Mouse (Mus musculus) 416B (cell line): Measurements from ENCODE around the gene Akr1a1.
"Not testable (repeated sequence)": the region's sequence is repeated elsewhere in the genome, so short reads cannot be mapped to it uniquely, and the experiment has no call there.

Experiments used
- DNase-seq: peaks from one replicate; pipeline ENCODE4 v3.0.0; 2011; ENCODE audit warnings: low read depth

Akr1a1 gene

GRCm38 (mm10) chr4:116650924-116651796, at the start of gene Akr1a1:
Gene Akr1a1 (minus strand): TSS chr4:116651680.
- peak; percentile 93 for DNase-seq

- DNase-seq: no peak
Measured at GRCm38 (mm10) chr4:116700964-116701363, 49.5 kb upstream of the Akr1a1 start.

- no peak for DNase-seq
Measured at GRCm38 (mm10) chr4:116698693-116699342, 47.3 kb upstream of the Akr1a1 start.

- no peak for DNase-seq
Measured at GRCm38 (mm10) chr4:116693785-116694184, 42.3 kb upstream of the Akr1a1 start.

- DNase-seq: no peak
Measured at GRCm38 (mm10) chr4:116692146-116692545, 40.7 kb upstream of the Akr1a1 start.

GRCm38 (mm10) chr4:116689309-116689876, 37.9 kb upstream of the Akr1a1 start:
- DNase-seq: no peak

GRCm38 (mm10) chr4:116687041-116687440, 35.6 kb upstream of the Akr1a1 start:
- no peak for DNase-seq

GRCm38 (mm10) chr4:116685402-116686061, 34.1 kb upstream of the Akr1a1 start, which contains the start of gene Prdx1:
Gene Prdx1 (plus strand): TSS chr4:116685544.
- DNase-seq: peak; percentile 94

GRCm38 (mm10) chr4:116684665-116685064, 33.2 kb upstream of the Akr1a1 start:
- DNase-seq: peak; percentile 38

GRCm38 (mm10) chr4:116683957-116684356, 32.5 kb upstream of the Akr1a1 start:
- DNase-seq: peak; percentile 44

GRCm38 (mm10) chr4:116680521-116680920, 29.0 kb upstream of the Akr1a1 start:
- not testable (repeated sequence) for DNase-seq

- DNase-seq: peak; percentile 47
Measured at GRCm38 (mm10) chr4:116679141-116679540, 27.7 kb upstream of the Akr1a1 start.

GRCm38 (mm10) chr4:116677808-116678207, 26.3 kb upstream of the Akr1a1 start:
- peak; percentile 75 for DNase-seq

- peak; percentile 58 for DNase-seq
Measured at GRCm38 (mm10) chr4:116676027-116676426, 24.5 kb upstream of the Akr1a1 start.

GRCm38 (mm10) chr4:116674761-116675160, 23.3 kb upstream of the Akr1a1 start:
- peak; percentile 60 for DNase-seq

GRCm38 (mm10) chr4:116672785-116673184, 21.3 kb upstream of the Akr1a1 start:
- peak; percentile 94 for DNase-seq

- no peak for DNase-seq
Measured at GRCm38 (mm10) chr4:116669291-116669690, 17.8 kb upstream of the Akr1a1 start.

- peak; percentile 90 for DNase-seq
Measured at GRCm38 (mm10) chr4:116668145-116668544, 16.7 kb upstream of the Akr1a1 start.

- peak; percentile 42 for DNase-seq
Measured at GRCm38 (mm10) chr4:116666625-116667024, 15.1 kb upstream of the Akr1a1 start.

- DNase-seq: no peak
Measured at GRCm38 (mm10) chr4:116661998-116662397, 10.5 kb upstream of the Akr1a1 start.

- DNase-seq: no peak
Measured at GRCm38 (mm10) chr4:116660829-116661228, 9.3 kb upstream of the Akr1a1 start.

- not testable (repeated sequence) for DNase-seq
Measured at GRCm38 (mm10) chr4:116659916-116660315, 8.4 kb upstream of the Akr1a1 start.
